Mouse (Mus musculus) E14TG2a.4 (cell line): ENCODE results near the gene Ankrd1.

Source experiments
- H3K27me3 ChIP-seq: 2 replicates; pipeline ENCODE4 v1.6.1; 2014; ENCODE audit warnings: low read length, control low read depth; ENCODE audit not compliant: insufficient read depth
- H3K36me3 ChIP-seq: 2 replicates; pipeline ENCODE4 v1.6.1; 2014; ENCODE audit warnings: low read length, control low read depth; ENCODE audit not compliant: insufficient read depth
- H3K4me1 ChIP-seq: replicated peaks from 2 replicates; pipeline ENCODE4 v1.6.1; 2014; ENCODE audit warnings: low read depth, low read length, control low read depth
- H3K4me3 ChIP-seq: replicated peaks from 2 replicates; pipeline ENCODE4 v1.5.1; 2014; ENCODE audit warnings: mild to moderate bottlenecking, low read length
- H3K9me3 ChIP-seq: 2 replicates; pipeline ENCODE4 v1.6.1; 2014; ENCODE audit warnings: low read length, control low read depth
- CTCF ChIP-seq: conservative IDR thresholded peaks from 2 replicates; pipeline ENCODE4 v1.5.1; 2014; ENCODE audit warnings: low read length
- NANOG ChIP-seq: IDR thresholded peaks from 2 replicates; pipeline ENCODE4 v1.6.1; 2014; ENCODE audit warnings: borderline replicate concordance, low read length, mixed read lengths
- POU5F1 ChIP-seq: IDR thresholded peaks from 2 replicates; pipeline ENCODE4 v1.6.1; 2014; ENCODE audit warnings: low read length, borderline replicate concordance

Gene Ankrd1

GRCm38 (mm10) chr19:36119783-36120471 lies at the start of gene Ankrd1:
TSS of gene Ankrd1 (minus strand) at chr19:36120099.
- Histone ChIP-seq H3K9me3 (peaks cover 23% of the 10 kb centered on the region), H3K4me3 (no peak within 1 kb of the TSS), H3K27me3 (peaks cover 14% of the 10 kb centered on the region; the same call in 1 of the 2 replicates), H3K4me1 (0 out of 2 replicates have a peak, but pooled peaks cover 5% of the 10 kb centered on the region), H3K36me3 (no peaks in the 10 kb centered on the region)
- TF ChIP-seq CTCF, result no peak
- TF ChIP-seq POU5F1, result no peak
- no peak for TF ChIP-seq NANOG

- H3K27me3 ChIP-seq, result no peaks in the 10 kb centered on the region
- no peaks in the 10 kb centered on the region for H3K9me3 ChIP-seq
- no peak for TF ChIP-seq NANOG
- TF ChIP-seq POU5F1, result no peak
- no peak for TF ChIP-seq CTCF
- no peak overlapping the region for H3K4me3 ChIP-seq
- H3K4me1 ChIP-seq, result no peaks in the 10 kb centered on the region
- no peaks in the 10 kb centered on the region for H3K36me3 ChIP-seq
Observed at GRCm38 (mm10) chr19:36169101-36169500, 49.2 kb upstream of the Ankrd1 start.

GRCm38 (mm10) chr19:36168121-36168520 lies 48.2 kb upstream of the Ankrd1 start:
- no peaks in the 10 kb centered on the region for H3K9me3 ChIP-seq
- no peaks in the 10 kb centered on the region for H3K36me3 ChIP-seq
- H3K4me1 ChIP-seq, result no peaks in the 10 kb centered on the region
- TF ChIP-seq NANOG, result no peak
- no peak for TF ChIP-seq POU5F1
- no peak for TF ChIP-seq CTCF
- no peak overlapping the region for H3K4me3 ChIP-seq
- no peaks in the 10 kb centered on the region for H3K27me3 ChIP-seq

GRCm38 (mm10) chr19:36167291-36167896 lies 47.5 kb upstream of the Ankrd1 start:
- Histone ChIP-seq H3K36me3 (no peaks in the 10 kb centered on the region), H3K4me1 (no peaks in the 10 kb centered on the region), H3K4me3 (no peak overlapping the region), H3K9me3 (no peaks in the 10 kb centered on the region), H3K27me3 (no peaks in the 10 kb centered on the region)
- TF ChIP-seq CTCF, result no peak
- TF ChIP-seq NANOG, result no peak
- no peak for TF ChIP-seq POU5F1

- Histone ChIP-seq H3K4me3 (no peak overlapping the region), H3K9me3 (no peaks in the 10 kb centered on the region), H3K4me1 (no peaks in the 10 kb centered on the region), H3K36me3 (no peaks in the 10 kb centered on the region), H3K27me3 (no peaks in the 10 kb centered on the region)
- TF ChIP-seq NANOG (no peak), CTCF (no peak), POU5F1 (no peak)
Observed at GRCm38 (mm10) chr19:36166401-36167160, 46.7 kb upstream of the Ankrd1 start.

- Histone ChIP-seq H3K9me3 (no peaks in the 10 kb centered on the region), H3K27me3 (no peaks in the 10 kb centered on the region), H3K36me3 (no peaks in the 10 kb centered on the region), H3K4me3 (no peak overlapping the region), H3K4me1 (no peaks in the 10 kb centered on the region)
- TF ChIP-seq CTCF (no peak), POU5F1 (no peak), NANOG (no peak)
Observed at GRCm38 (mm10) chr19:36165351-36165750, 45.5 kb upstream of the Ankrd1 start.

GRCm38 (mm10) chr19:36150241-36151007 lies 30.5 kb upstream of the Ankrd1 start:
- no peaks in the 10 kb centered on the region; the same call in 1 of the 2 replicates for H3K27me3 ChIP-seq
- H3K4me1 ChIP-seq, result no peaks in the 10 kb centered on the region
- no peaks in the 10 kb centered on the region for H3K36me3 ChIP-seq
- no peak overlapping the region for H3K4me3 ChIP-seq
- TF ChIP-seq POU5F1, result no peak
- TF ChIP-seq CTCF, result no peak
- TF ChIP-seq NANOG, result no peak
- H3K9me3 ChIP-seq, result peaks cover 11% of the 10 kb centered on the region
